Mouse (Mus musculus) lung, postnatal 0 days (tissue): ENCODE data around the gene Arih2. TPM values are rescaled to one million over a fixed set of nuclear protein-coding genes. Genes with fewer than 3 reads are reported as not detected.
"Not testable (repeated sequence)": the region's sequence is repeated elsewhere in the genome, so short reads cannot be mapped to it uniquely, and the experiment has no call there.

Experiments
- ATAC-seq: fragments of 200-750 bp; cut with Nextera tagmentation; 2 replicates; pipeline ENCODE4 v1.8.0; 2017; ENCODE audit warnings: moderate library complexity
- DNase-seq: peaks from one replicate; pipeline ENCODE4 v3.0.0-alpha.2; 2016; ENCODE audit warnings: low spot score
- H3K27ac ChIP-seq: fragments of 300-500 bp; sonication (generic); 2 replicates; pipeline ENCODE4 v1.5.1; 2014; ENCODE audit warnings: antibody characterized with exemption, mild to moderate bottlenecking, low read length, mixed read lengths
- H3K27me3 ChIP-seq: fragments of 300-500 bp; sonication (generic); replicated peaks from 2 replicates; pipeline ENCODE4 v1.6.1; 2014; ENCODE audit warnings: low read length, mixed read lengths; ENCODE audit not compliant: insufficient read depth
- H3K36me3 ChIP-seq: fragments of 300-500 bp; sonication (generic); 2 replicates; pipeline ENCODE4 v1.6.1; 2014; ENCODE audit warnings: low read length, mixed read lengths; ENCODE audit not compliant: insufficient read depth
- H3K4me1 ChIP-seq: fragments of 300-500 bp; sonication (generic); 2 replicates; pipeline ENCODE4 v1.6.1; 2014; ENCODE audit warnings: antibody characterized with exemption, low read depth, low read length, mixed read lengths; ENCODE audit not compliant: insufficient read depth
- H3K4me2 ChIP-seq: fragments of 300-500 bp; sonication (generic); replicated peaks from 2 replicates; pipeline ENCODE4 v1.6.1; 2014; ENCODE audit warnings: low read depth, mild to moderate bottlenecking, low read length, moderate library complexity, mixed read lengths
- H3K4me3 ChIP-seq: fragments of 300-500 bp; sonication (generic); 2 replicates; pipeline ENCODE4 v1.5.1; 2014; ENCODE audit warnings: low read depth, low read length
- H3K9ac ChIP-seq: fragments of 300-500 bp; sonication (generic); replicated peaks from 2 replicates; pipeline ENCODE4 v1.6.1; 2014; ENCODE audit warnings: low read depth, mild to moderate bottlenecking
- H3K9me3 ChIP-seq: fragments of 300-500 bp; sonication (generic); 2 replicates; pipeline ENCODE4 v1.6.1; 2016; ENCODE audit warnings: low read length, mixed read lengths
- CTCF ChIP-seq: IDR thresholded peaks from 2 replicates; pipeline ENCODE4 v1.5.1; 2016; ENCODE audit warnings: antibody characterized with exemption, mild to moderate bottlenecking
- EP300 ChIP-seq: IDR thresholded peaks from 2 replicates; pipeline ENCODE4 v1.6.1; 2016; ENCODE audit warnings: antibody characterized with exemption, mild to moderate bottlenecking, control low read depth
- whole genome bisulfite sequencing: fragments of 180-500 bp; shearing (Covaris S2); extraction: QIAGEN DNeasy Blood & Tissue Kit; methylation state at CpG from one replicate; pipeline ENCODE4 v1.1.7; 2014; 5-methylcytosine and 5-hydroxymethylcytosine counted together
- polyA plus RNA-seq: library from polyadenylated mRNA; unstranded; fragments of >200 nt; fragmentation: Nextera tagmentation; extraction: Ambion mirVana; gene quantifications from 2 replicates; pipeline ENCODE4 v1.2.1, GENCODE M21; 2015

The Arih2 gene
- polyA plus RNA-seq, 1 experiment from 2014 or later: 31.1 TPM

- 96% methylated on average over 10 of the region's 10 CpGs for WGBS
- Histone ChIP-seq H3K27me3 (no peaks in the 10 kb centered on the region), H3K36me3 (peaks cover 46% of the 10 kb centered on the region), H3K9me3 (no peaks in the 10 kb centered on the region), H3K4me1 (no peaks in the 10 kb centered on the region), H3K9ac (no peak overlapping the region), H3K27ac (no peak overlapping the region), H3K4me3 (no peak overlapping the region), H3K4me2 (no peak overlapping the region)
- ATAC-seq (no peak), DNase-seq (no peak)
- TF ChIP-seq CTCF: no peak
- TF ChIP-seq EP300: no peak
Observed at GRCm38 (mm10) chr9:108611488-108611887, 37.7 kb downstream of the Arih2 start.

DNA sequence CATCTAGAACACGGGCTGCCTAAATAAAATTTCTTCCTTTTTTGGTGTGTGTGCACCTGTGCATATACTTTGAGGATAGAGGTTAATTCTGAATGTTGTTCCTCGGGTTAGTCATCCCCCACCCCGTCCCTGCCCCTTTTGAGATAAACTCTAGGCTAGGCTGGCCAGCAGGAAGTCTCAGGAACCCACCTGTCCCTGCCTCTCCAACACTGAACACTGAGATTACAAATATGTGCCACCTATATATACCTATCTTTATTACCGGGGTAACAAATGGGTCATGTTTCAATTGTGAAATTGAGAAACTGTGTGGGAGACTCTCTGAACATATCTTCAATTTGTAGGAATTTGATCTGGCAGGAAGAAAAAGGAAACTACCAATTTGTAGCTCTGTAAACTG is 40.3 kb downstream of the Arih2 start:
- Histone ChIP-seq H3K9me3 (no peaks in the 10 kb centered on the region), H3K36me3 (peaks cover 42% of the 10 kb centered on the region; the same call in 1 of the 2 replicates), H3K27ac (no peak overlapping the region), H3K9ac (no peak overlapping the region), H3K27me3 (no peaks in the 10 kb centered on the region), H3K4me2 (no peak overlapping the region), H3K4me1 (no peaks in the 10 kb centered on the region), H3K4me3 (no peak overlapping the region)
- ATAC-seq (no peak), DNase-seq (no peak)
- 88% methylated on average over 4 of the region's 4 CpGs for WGBS
- TF ChIP-seq EP300: no peak
- no peak for TF ChIP-seq CTCF

GRCm38 (mm10) chr9:108607929-108608328 is 41.3 kb downstream of the Arih2 start:
- H3K9me3 ChIP-seq, H3K27me3 ChIP-seq, ATAC-seq, DNase-seq, H3K27ac ChIP-seq, H3K9ac ChIP-seq, H3K4me3 ChIP-seq, H3K4me2 ChIP-seq, H3K4me1 ChIP-seq: not testable (repeated sequence)
- WGBS: 72% methylated on average over 5 of the region's 5 CpGs
- peaks cover 47% of the 10 kb centered on the region for H3K36me3 ChIP-seq

- TF ChIP-seq CTCF (no peak), EP300 (no peak)
- no peaks in the 10 kb centered on the region; the same call in 1 of the 2 replicates for H3K4me1 ChIP-seq
- H3K27me3 ChIP-seq: 0 out of 2 replicates have a peak, but pooled peaks cover 2% of the 10 kb centered on the region
- no peak overlapping the region for H3K27ac ChIP-seq
- H3K4me3 ChIP-seq: no peak overlapping the region
- DNase-seq: no peak
- H3K9ac ChIP-seq: no peak overlapping the region
- no peaks in the 10 kb centered on the region for H3K9me3 ChIP-seq
- H3K36me3 ChIP-seq: peaks cover 25% of the 10 kb centered on the region
- no peak for ATAC-seq
- H3K4me2 ChIP-seq: no peak overlapping the region
- 55% methylated on average over 4 of the region's 4 CpGs for WGBS
Observed at GRCm38 (mm10) chr9:108601986-108602385, 47.2 kb downstream of the Arih2 start.

DNA sequence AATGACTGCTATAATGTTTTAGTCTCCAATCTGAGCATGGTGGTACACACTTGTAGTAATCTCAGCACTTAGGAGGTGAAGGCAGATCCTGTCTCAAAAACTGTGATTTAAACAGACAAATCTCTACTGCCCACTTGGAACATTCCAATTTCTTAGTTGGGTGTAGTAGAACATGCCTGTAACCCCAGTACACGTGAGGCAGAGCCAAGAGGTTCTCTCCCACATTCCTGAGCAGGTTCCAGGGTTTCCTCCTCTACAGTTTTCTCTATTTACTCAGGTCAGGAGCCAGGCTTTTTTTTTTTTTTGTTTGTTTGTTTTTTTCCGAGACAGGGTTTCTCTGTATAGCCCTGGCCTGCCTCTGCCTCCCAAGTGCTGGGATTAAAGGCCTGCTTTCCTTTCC is 49.2 kb downstream of the Arih2 start:
- no peak overlapping the region for H3K4me3 ChIP-seq
- peak; percentile 70 for ATAC-seq
- WGBS: 41% methylated on average over 2 of the region's 2 CpGs
- H3K36me3 ChIP-seq: peaks cover 19% of the 10 kb centered on the region
- 0 out of 2 replicates have a peak, but pooled peaks cover 3% of the 10 kb centered on the region for H3K27me3 ChIP-seq
- no peak overlapping the region for H3K9ac ChIP-seq
- H3K4me2 ChIP-seq: no peak overlapping the region
- H3K27ac ChIP-seq: no peak overlapping the region
- no peaks in the 10 kb centered on the region for H3K9me3 ChIP-seq
- DNase-seq: peak; percentile 60
- no peak for TF ChIP-seq CTCF
- TF ChIP-seq EP300: peak; percentile 58
- H3K4me1 ChIP-seq: no peaks in the 10 kb centered on the region; the same call in 1 of the 2 replicates

GRCm38 (mm10) chr9:108599021-108599566 is 50.1 kb downstream of the Arih2 start:
- DNase-seq (no peak), ATAC-seq (no peak)
- H3K27me3 ChIP-seq: 0 out of 2 replicates have a peak, but pooled peaks cover 3% of the 10 kb centered on the region
- H3K4me1 ChIP-seq: no peaks in the 10 kb centered on the region; the same call in 1 of the 2 replicates
- no peaks in the 10 kb centered on the region for H3K9me3 ChIP-seq
- 75% methylated on average over 4 of the region's 4 CpGs for WGBS
- peaks cover 14% of the 10 kb centered on the region for H3K36me3 ChIP-seq
- no peak overlapping the region for H3K27ac ChIP-seq
- H3K9ac ChIP-seq: no peak overlapping the region
- H3K4me3 ChIP-seq: no peak overlapping the region
- TF ChIP-seq CTCF (no peak), EP300 (no peak)
- H3K4me2 ChIP-seq: no peak overlapping the region
